Mouse (Mus musculus) kidney, adult 2 months (tissue): ENCODE measurements around the gene Aox1. TPM values are rescaled to one million over a fixed set of nuclear protein-coding genes. Genes with fewer than 3 reads are reported as not detected.

Experiments used
- DNase-seq: peaks from one replicate; pipeline ENCODE4 v3.0.0; 2021
- H3K27ac ChIP-seq: fragments of 200-500 bp; 2 replicates; pipeline ENCODE4 v1.5.1; 2012; ENCODE audit warnings: low read depth, low read length, control low read depth, inconsistent platforms; ENCODE audit not compliant: insufficient read depth
- H3K27me3 ChIP-seq: fragments of 200-500 bp; replicated peaks from 2 replicates; pipeline ENCODE4 v1.6.1; 2012; ENCODE audit warnings: mild to moderate bottlenecking, moderate library complexity, low read length, inconsistent platforms; ENCODE audit not compliant: control insufficient read depth, insufficient read depth
- H3K36me3 ChIP-seq: fragments of 200-500 bp; 2 replicates; pipeline ENCODE4 v1.6.1; 2012; ENCODE audit warnings: mild to moderate bottlenecking, moderate library complexity, low read length, inconsistent platforms; ENCODE audit not compliant: control insufficient read depth, insufficient read depth
- H3K4me1 ChIP-seq: fragments of 200-500 bp; 2 replicates; pipeline ENCODE4 v1.6.1; 2011; ENCODE audit warnings: low read length; ENCODE audit not compliant: control insufficient read depth, insufficient read depth
- H3K4me3 ChIP-seq: fragments of 200-500 bp; 2 replicates; pipeline ENCODE4 v1.5.1; 2011; ENCODE audit warnings: mild to moderate bottlenecking, low read depth, low read length, control low read depth; ENCODE audit not compliant: insufficient read depth
- CTCF ChIP-seq: fragments of 200-500 bp; conservative IDR thresholded peaks from 2 replicates; pipeline ENCODE4 v1.5.1; 2011; ENCODE audit warnings: low read depth, mild to moderate bottlenecking, control low read depth, low read length, moderate library complexity, mixed read lengths; ENCODE audit not compliant: insufficient read depth, insufficient read length
- POLR2A ChIP-seq: fragments of 200-500 bp; IDR thresholded peaks from one replicate; pipeline ENCODE4 v1.6.1; 2011; ENCODE audit warnings: low read depth, low read length, control low read depth
- WGBS: fragments of 180-500 bp; shearing (Covaris S2); methylation state at CpG from one replicate; pipeline ENCODE4 v1.1.7; 2018; 5-methylcytosine and 5-hydroxymethylcytosine counted together
- polyA plus RNA-seq: library from polyadenylated mRNA; depleted of rRNA; stranded (reverse); fragments of >200 nt; gene quantifications from 2 replicates; pipeline ENCODE4 v1.2.3, GENCODE M21; 2012

Gene Aox1
- polyA plus RNA-seq, 1 experiment = 1.8 TPM

GRCm38 (mm10) chr1:58091992-58092560 lies 62.3 kb downstream of the Aox1 start:
- 86% methylated on average over 2 of the region's 2 CpGs for WGBS
- H3K27ac ChIP-seq = no peak overlapping the region
- H3K4me1 ChIP-seq = no peaks in the 10 kb centered on the region
- H3K4me3 ChIP-seq = no peak overlapping the region
- no peaks in the 10 kb centered on the region for H3K36me3 ChIP-seq
- no peaks in the 10 kb centered on the region for H3K27me3 ChIP-seq
- no peak for TF ChIP-seq CTCF
- DNase-seq = no peak

- TF ChIP-seq POLR2A (no peak), CTCF (no peak)
- H3K27ac ChIP-seq = no peak overlapping the region
- H3K36me3 ChIP-seq = no peaks in the 10 kb centered on the region
- H3K4me3 ChIP-seq = no peak overlapping the region
- DNase-seq = no peak
- 87% methylated on average over 6 of the region's 6 CpGs for WGBS
- no peaks in the 10 kb centered on the region for H3K4me1 ChIP-seq
- H3K27me3 ChIP-seq = no peaks in the 10 kb centered on the region
Observed at GRCm38 (mm10) chr1:58097338-58097737, 67.6 kb downstream of the Aox1 start.

GRCm38 (mm10) chr1:58099119-58099518 lies 69.4 kb downstream of the Aox1 start:
- Histone ChIP-seq H3K4me3 (no peak overlapping the region), H3K27ac (no peak overlapping the region), H3K4me1 (no peaks in the 10 kb centered on the region), H3K36me3 (no peaks in the 10 kb centered on the region), H3K27me3 (no peaks in the 10 kb centered on the region)
- DNase-seq = no peak
- no peak for TF ChIP-seq CTCF

- Histone ChIP-seq H3K4me1 (no peaks in the 10 kb centered on the region), H3K36me3 (no peaks in the 10 kb centered on the region), H3K27ac (no peak overlapping the region), H3K27me3 (no peaks in the 10 kb centered on the region), H3K4me3 (no peak overlapping the region)
- DNase-seq = peak; percentile 52
- TF ChIP-seq POLR2A (no peak), CTCF (no peak)
- 56% methylated on average over 2 of the region's 2 CpGs for WGBS
Observed at GRCm38 (mm10) chr1:58101531-58102146, 71.9 kb downstream of the Aox1 start.

GRCm38 (mm10) chr1:58102494-58102893 lies 72.8 kb downstream of the Aox1 start:
- no peak for TF ChIP-seq POLR2A
- TF ChIP-seq CTCF = no peak
- Histone ChIP-seq H3K4me3 (no peak overlapping the region), H3K27ac (no peak overlapping the region), H3K36me3 (no peaks in the 10 kb centered on the region), H3K4me1 (no peaks in the 10 kb centered on the region), H3K27me3 (no peaks in the 10 kb centered on the region)
- 63% methylated on average over 7 of the region's 7 CpGs for WGBS
- no peak for DNase-seq

GRCm38 (mm10) chr1:58105685-58106084 lies 76.0 kb downstream of the Aox1 start:
- 92% methylated on average over 6 of the region's 6 CpGs for WGBS
- Histone ChIP-seq H3K4me3 (no peak overlapping the region), H3K27me3 (no peaks in the 10 kb centered on the region), H3K27ac (no peak overlapping the region), H3K36me3 (no peaks in the 10 kb centered on the region), H3K4me1 (no peaks in the 10 kb centered on the region)
- no peak for DNase-seq
- TF ChIP-seq POLR2A = no peak
- TF ChIP-seq CTCF = no peak

- no peaks in the 10 kb centered on the region for H3K36me3 ChIP-seq
- H3K4me3 ChIP-seq = no peak overlapping the region
- no peak overlapping the region for H3K27ac ChIP-seq
- no peak for DNase-seq
- TF ChIP-seq CTCF (no peak), POLR2A (no peak)
- no peaks in the 10 kb centered on the region for H3K4me1 ChIP-seq
- no peaks in the 10 kb centered on the region for H3K27me3 ChIP-seq
- 76% methylated on average over 2 of the region's 2 CpGs for WGBS
Observed at GRCm38 (mm10) chr1:58107066-58107465, 77.3 kb downstream of the Aox1 start.
